Mouse (Mus musculus) kidney, embryonic 16.5 days (tissue): ENCODE results near the gene Brca1. TPM values are rescaled to one million over a fixed set of nuclear protein-coding genes. Genes with fewer than 3 reads are reported as not detected.
"Not testable (repeated sequence)": the region's sequence is repeated elsewhere in the genome, so short reads cannot be mapped to it uniquely, and the experiment has no call there.

Source experiments
- ATAC-seq: fragments of 200-750 bp; cut with Nextera tagmentation; 2 replicates; pipeline ENCODE4 v1.8.0; 2017; ENCODE audit warnings: moderate TSS enrichment; ENCODE audit not compliant: low FRiP score, low TSS enrichment
- H3K27ac ChIP-seq: fragments of 300-500 bp; sonication (generic); 2 replicates; pipeline ENCODE4 v1.5.1; 2014; ENCODE audit warnings: low read length
- H3K27me3 ChIP-seq: fragments of 300-500 bp; sonication (generic); 2 replicates; pipeline ENCODE4 v1.6.1; 2014; ENCODE audit warnings: low read length, control low read depth, mixed read lengths; ENCODE audit not compliant: insufficient read depth
- H3K36me3 ChIP-seq: fragments of 300-500 bp; sonication (generic); 2 replicates; pipeline ENCODE4 v1.6.1; 2014; ENCODE audit warnings: low read length, control low read depth, mixed read lengths; ENCODE audit not compliant: insufficient read depth
- H3K4me1 ChIP-seq: fragments of 300-500 bp; sonication (generic); 2 replicates; pipeline ENCODE4 v1.6.1; 2014; ENCODE audit warnings: low read length, control low read depth, mixed read lengths; ENCODE audit not compliant: insufficient read depth
- H3K4me2 ChIP-seq: fragments of 300-500 bp; sonication (generic); replicated peaks from 2 replicates; pipeline ENCODE4 v1.6.1; 2014; ENCODE audit warnings: low read depth, low read length
- H3K4me3 ChIP-seq: fragments of 300-500 bp; sonication (generic); 2 replicates; pipeline ENCODE4 v1.5.1; 2014; ENCODE audit warnings: mild to moderate bottlenecking, low read length
- H3K9ac ChIP-seq: fragments of 300-500 bp; sonication (generic); replicated peaks from 2 replicates; pipeline ENCODE4 v1.6.1; 2014; ENCODE audit warnings: low read length
- H3K9me3 ChIP-seq: fragments of 300-500 bp; sonication (generic); 2 replicates; pipeline ENCODE4 v1.6.1; 2016; ENCODE audit warnings: low read length, control low read depth
- WGBS: fragments of 180-500 bp; shearing (Covaris S2); extraction: QIAGEN DNeasy Blood & Tissue Kit; methylation state at CpG from one replicate; pipeline ENCODE4 v1.1.7; 2014; 5-methylcytosine and 5-hydroxymethylcytosine counted together
- polyA plus RNA-seq: library from polyadenylated mRNA; unstranded; fragments of >200 nt; fragmentation: Nextera tagmentation; extraction: Ambion mirVana; gene quantifications from 2 replicates; pipeline ENCODE4 v1.2.1, GENCODE M21; 2015

Gene Brca1
- polyA plus RNA-seq, 1 experiment from 2014 or later, result 12.5 TPM

GRCm38 (mm10) chr11:101458217-101458616 lies 93.5 kb downstream of the Brca1 start:
- H3K4me2 ChIP-seq, result no peak overlapping the region
- peaks cover 31% of the 10 kb centered on the region for H3K4me1 ChIP-seq
- peaks cover 23% of the 10 kb centered on the region for H3K36me3 ChIP-seq
- no peak overlapping the region for H3K4me3 ChIP-seq
- H3K27ac ChIP-seq, result no peak overlapping the region
- no peak for ATAC-seq
- H3K27me3 ChIP-seq, result no peaks in the 10 kb centered on the region
- no peak overlapping the region for H3K9ac ChIP-seq
- 88% methylated on average over 12 of the region's 12 CpGs for WGBS
- no peaks in the 10 kb centered on the region for H3K9me3 ChIP-seq

- H3K9ac ChIP-seq, result no peak overlapping the region
- no peak overlapping the region for H3K4me3 ChIP-seq
- peaks cover 25% of the 10 kb centered on the region for H3K4me1 ChIP-seq
- H3K9me3 ChIP-seq, result no peaks in the 10 kb centered on the region
- ATAC-seq, result no peak
- no peaks in the 10 kb centered on the region for H3K27me3 ChIP-seq
- no peak overlapping the region for H3K4me2 ChIP-seq
- H3K27ac ChIP-seq, result no peak overlapping the region
- 91% methylated on average over 9 of the region's 9 CpGs for WGBS
- peaks cover 23% of the 10 kb centered on the region for H3K36me3 ChIP-seq
Observed at GRCm38 (mm10) chr11:101457631-101458030, 94.1 kb downstream of the Brca1 start.

- H3K36me3 ChIP-seq, result peaks cover 18% of the 10 kb centered on the region
- WGBS, result 82% methylated on average over 7 of the region's 7 CpGs
- H3K4me1 ChIP-seq, result peaks cover 18% of the 10 kb centered on the region
- no peaks in the 10 kb centered on the region for H3K9me3 ChIP-seq
- ATAC-seq, result no peak
- H3K9ac ChIP-seq, result no peak overlapping the region
- no peaks in the 10 kb centered on the region for H3K27me3 ChIP-seq
- H3K4me2 ChIP-seq, result no peak overlapping the region
- peak overlapping the region; percentile 57; the same call in 1 of the 2 replicates for H3K27ac ChIP-seq
- no peak overlapping the region for H3K4me3 ChIP-seq
Observed at GRCm38 (mm10) chr11:101455627-101456026, 96.1 kb downstream of the Brca1 start.

GRCm38 (mm10) chr11:101454702-101455101 lies 97.1 kb downstream of the Brca1 start:
- H3K27ac ChIP-seq, result peak overlapping the region; percentile 57
- no peak overlapping the region for H3K4me2 ChIP-seq
- no peak overlapping the region for H3K9ac ChIP-seq
- WGBS, result 47% methylated on average over 6 of the region's 6 CpGs
- peak; percentile 29; the same call in 1 of the 2 replicates for ATAC-seq
- no peaks in the 10 kb centered on the region for H3K9me3 ChIP-seq
- no peak overlapping the region for H3K4me3 ChIP-seq
- H3K27me3 ChIP-seq, result no peaks in the 10 kb centered on the region
- peaks cover 14% of the 10 kb centered on the region for H3K4me1 ChIP-seq
- peaks cover 13% of the 10 kb centered on the region for H3K36me3 ChIP-seq

DNA sequence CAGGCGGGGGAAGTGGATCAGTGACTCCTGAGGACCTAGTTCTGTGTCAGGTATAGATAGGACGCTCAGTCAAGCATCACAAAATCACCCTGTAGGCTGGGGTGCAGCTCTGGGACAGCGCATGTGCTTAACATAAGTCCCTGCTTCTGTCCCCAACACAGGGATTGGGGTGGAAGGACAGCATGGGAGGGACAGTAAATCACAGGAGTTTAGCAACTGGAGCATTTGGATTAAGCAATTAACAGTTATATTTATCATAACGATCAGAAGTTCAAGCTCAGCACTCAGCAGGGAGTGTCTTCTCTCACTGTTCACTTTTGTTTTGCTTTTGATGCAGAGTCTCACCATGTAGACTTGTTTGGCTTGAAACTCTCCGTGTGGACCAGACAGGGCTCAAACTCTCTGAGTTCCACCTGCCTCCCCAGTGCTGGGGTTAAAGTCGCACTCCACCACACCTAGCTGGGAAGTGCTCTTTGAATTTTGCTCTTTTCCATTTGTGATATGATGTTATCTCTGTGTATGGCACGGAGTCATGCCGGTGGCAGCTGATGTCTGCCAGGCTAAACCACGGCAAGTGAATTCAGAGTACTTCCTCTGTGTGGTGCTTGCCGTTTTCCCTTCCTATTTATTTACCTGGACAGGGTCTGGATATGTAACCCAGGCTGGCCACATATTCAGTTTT lies 99.5 kb downstream of the Brca1 start:
- Histone ChIP-seq H3K4me2 (no peak overlapping the region), H3K27me3 (no peaks in the 10 kb centered on the region), H3K4me3 (no peak overlapping the region), H3K9me3 (no peaks in the 10 kb centered on the region), H3K4me1 (peaks cover 14% of the 10 kb centered on the region; the same call in 1 of the 2 replicates), H3K27ac (no peak overlapping the region), H3K36me3 (peaks cover 2% of the 10 kb centered on the region; the same call in 1 of the 2 replicates), H3K9ac (no peak overlapping the region)
- ATAC-seq, result no peak
- 67% methylated on average over 10 of the region's 10 CpGs for WGBS

DNA sequence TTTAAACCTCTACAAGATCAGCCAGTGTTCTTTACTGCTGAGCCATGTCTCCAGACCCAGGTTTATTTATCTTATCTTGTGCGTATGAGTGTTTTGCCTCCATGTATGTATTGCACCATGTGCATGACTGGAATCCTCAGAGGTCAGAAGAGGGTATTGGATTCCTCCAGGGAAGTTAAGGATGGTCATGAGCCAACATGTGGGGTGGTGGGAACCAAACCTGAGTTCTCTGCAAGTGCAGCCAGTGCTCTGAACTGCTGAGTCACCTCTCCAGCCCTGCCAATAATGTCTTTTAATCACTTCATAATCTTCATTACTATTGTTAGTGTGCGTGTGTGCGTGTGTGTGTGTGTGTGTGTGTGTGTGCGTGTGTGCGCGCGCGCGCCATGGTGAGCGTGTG lies 100.2 kb downstream of the Brca1 start:
- WGBS, result 90% methylated on average over 10 of the region's 10 CpGs
- no peak overlapping the region for H3K4me3 ChIP-seq
- ATAC-seq, result no peak
- H3K36me3 ChIP-seq, result peaks cover under 1% of the 10 kb centered on the region; the same call in 1 of the 2 replicates
- peaks cover 14% of the 10 kb centered on the region; the same call in 1 of the 2 replicates for H3K4me1 ChIP-seq
- H3K27ac ChIP-seq, result no peak overlapping the region
- H3K9ac ChIP-seq, result no peak overlapping the region
- no peaks in the 10 kb centered on the region for H3K9me3 ChIP-seq
- no peak overlapping the region for H3K4me2 ChIP-seq
- no peaks in the 10 kb centered on the region for H3K27me3 ChIP-seq

DNA sequence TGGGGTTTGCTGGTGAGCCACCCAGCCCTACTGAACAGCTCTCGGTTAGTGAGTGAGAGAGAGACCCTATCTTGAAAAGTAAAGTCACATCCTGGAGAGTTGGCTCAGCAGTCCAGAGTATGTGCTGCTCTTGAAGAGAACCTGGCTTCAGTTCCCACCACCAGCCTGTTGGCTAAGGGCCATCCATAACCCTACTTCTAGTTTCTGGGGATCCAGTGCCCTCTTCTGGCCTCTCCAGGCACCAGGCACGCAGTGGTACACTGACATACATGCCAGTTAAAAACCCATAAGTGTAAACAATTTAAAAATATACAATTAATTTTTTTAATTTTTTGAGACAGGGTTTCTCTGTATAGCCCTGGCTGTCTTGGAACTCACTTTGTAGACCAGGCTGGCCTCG lies 101.4 kb downstream of the Brca1 start:
- Histone ChIP-seq H3K9me3 (no peaks in the 10 kb centered on the region), H3K4me2 (no peak overlapping the region), H3K4me3 (no peak overlapping the region), H3K27ac (no peak overlapping the region), H3K36me3 (peaks cover 6% of the 10 kb centered on the region; the same call in 1 of the 2 replicates), H3K4me1 (peaks cover 14% of the 10 kb centered on the region; the same call in 1 of the 2 replicates), H3K27me3 (no peaks in the 10 kb centered on the region), H3K9ac (no peak overlapping the region)
- ATAC-seq, result no peak
- WGBS, result 90% methylated on average over 3 of the region's 3 CpGs

DNA sequence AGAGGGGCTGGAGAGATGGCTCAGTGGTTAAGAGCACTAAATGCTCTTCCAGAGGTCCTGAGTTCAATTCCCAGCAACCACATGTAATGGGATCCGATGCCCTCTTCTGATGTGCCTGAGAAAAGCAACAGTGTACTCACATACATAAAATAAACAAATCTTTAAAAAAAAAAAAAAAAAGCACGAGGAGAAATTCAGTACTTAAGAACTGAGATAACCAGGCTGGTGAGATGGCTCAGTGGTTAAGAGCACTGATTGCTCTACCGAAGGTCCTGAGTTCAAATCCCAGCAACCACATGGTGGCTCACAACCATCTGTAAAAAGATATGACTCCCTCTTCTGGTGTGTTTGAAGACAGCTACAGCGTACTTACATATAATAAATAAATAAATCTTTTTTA lies 102.2 kb downstream of the Brca1 start:
- Histone ChIP-seq H3K4me1 (peaks cover 10% of the 10 kb centered on the region; the same call in 1 of the 2 replicates), H3K36me3 (peaks cover 13% of the 10 kb centered on the region)
- H3K9ac ChIP-seq, H3K27me3 ChIP-seq, H3K4me3 ChIP-seq, H3K4me2 ChIP-seq, H3K27ac ChIP-seq, H3K9me3 ChIP-seq, ATAC-seq: not testable (repeated sequence)
- WGBS, result 82% methylated on average over 4 of the region's 4 CpGs

DNA sequence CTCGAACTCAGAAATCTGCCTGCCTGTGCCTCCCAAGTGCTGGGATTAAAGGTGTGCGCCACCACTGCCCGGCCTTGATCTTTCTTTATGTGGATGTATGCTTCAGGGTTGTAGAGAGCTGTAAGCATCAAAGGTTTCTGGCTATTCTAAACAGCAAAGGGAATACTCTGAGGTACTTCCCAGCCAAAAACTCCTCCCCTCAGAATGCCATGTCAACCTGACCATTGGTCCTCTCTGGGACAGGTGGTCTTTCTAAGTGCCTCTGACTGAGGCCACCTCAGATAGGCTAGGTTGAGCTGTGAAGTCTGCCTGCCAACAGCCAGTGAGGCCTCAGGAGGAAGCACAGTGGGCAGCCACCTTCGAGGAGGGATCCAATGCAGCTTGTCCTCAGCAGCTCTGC lies 102.9 kb downstream of the Brca1 start:
- no peak for ATAC-seq
- peak overlapping the region; percentile 54 for H3K4me3 ChIP-seq
- peaks cover 20% of the 10 kb centered on the region for H3K36me3 ChIP-seq
- 89% methylated on average over 4 of the region's 4 CpGs for WGBS
- no peaks in the 10 kb centered on the region for H3K9me3 ChIP-seq
- peak overlapping the region; percentile 68 for H3K9ac ChIP-seq
- no peak overlapping the region; the same call in 1 of the 2 replicates for H3K27ac ChIP-seq
- no peaks in the 10 kb centered on the region for H3K27me3 ChIP-seq
- H3K4me1 ChIP-seq, result peaks cover 13% of the 10 kb centered on the region
- H3K4me2 ChIP-seq, result peak overlapping the region; percentile 55

DNA sequence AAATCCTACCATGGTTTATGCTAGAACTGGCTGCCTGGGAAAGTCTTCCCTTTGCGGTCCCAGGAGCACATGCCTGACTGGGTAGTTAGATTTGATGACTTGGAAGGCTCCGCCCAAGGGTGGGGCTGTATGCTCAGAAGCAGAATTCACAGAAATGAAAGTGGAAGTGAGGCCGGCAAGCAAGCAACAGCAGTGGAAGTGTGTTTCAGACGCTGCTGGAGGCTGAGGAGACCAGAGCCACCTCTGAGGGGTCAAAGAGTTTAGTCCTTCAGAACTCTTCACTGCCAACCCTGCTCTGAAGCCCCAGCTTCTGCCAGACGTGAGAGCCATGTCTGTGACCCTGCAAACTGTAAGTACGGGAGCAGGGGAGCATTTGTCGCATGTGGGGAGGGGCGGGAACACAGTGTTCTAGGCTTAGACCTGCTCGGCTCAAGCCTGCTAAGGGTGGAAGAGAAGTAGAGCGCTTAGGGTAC lies 103.4 kb downstream of the Brca1 start, which contains the start of gene Ifi35:
Ifi35 (plus strand) TSS at position 134 of the 473 bp plus-strand sequence.
- ATAC-seq, result peak; percentile 78
- H3K27me3 ChIP-seq, result no peaks in the 10 kb centered on the region
- peak within 1 kb of the TSS; percentile 68 for H3K9ac ChIP-seq
- H3K9me3 ChIP-seq, result no peaks in the 10 kb centered on the region
- H3K27ac ChIP-seq, result peak within 1 kb of the TSS; percentile 80
- H3K4me1 ChIP-seq, result peaks cover 19% of the 10 kb centered on the region
- WGBS, result 17% methylated on average over 10 of the region's 10 CpGs
- H3K4me3 ChIP-seq, result peak within 1 kb of the TSS; percentile 54
- peak within 1 kb of the TSS; percentile 55 for H3K4me2 ChIP-seq
- peaks cover 25% of the 10 kb centered on the region for H3K36me3 ChIP-seq
